Mouse (Mus musculus) erythroblast, embryonic 14.5 days (primary cell): Measurements from ENCODE around the gene Uhmk1. TPM values are rescaled to one million over a fixed set of nuclear protein-coding genes. Genes with fewer than 3 reads are reported as not detected.
"Not testable (repeated sequence)": the region's sequence is repeated elsewhere in the genome, so short reads cannot be mapped to it uniquely, and the experiment has no call there.

Experiments
- H3K27me3 ChIP-seq: 2 replicates; pipeline ENCODE4 v1.6.1; 2012; ENCODE audit warnings: inconsistent platforms; ENCODE audit not compliant: control insufficient read depth
- H3K36me3 ChIP-seq: 2 replicates; pipeline ENCODE4 v1.6.1; 2012; ENCODE audit warnings: mild to moderate bottlenecking, inconsistent platforms; ENCODE audit not compliant: control insufficient read depth
- H3K4me1 ChIP-seq: 2 replicates; pipeline ENCODE4 v1.6.1; 2012; ENCODE audit warnings: inconsistent platforms; ENCODE audit not compliant: control insufficient read depth
- H3K4me3 ChIP-seq: replicated peaks from 2 replicates; pipeline ENCODE3; 2012; ENCODE audit warnings: moderate library complexity, mild to moderate bottlenecking, inconsistent platforms
- H3K9me3 ChIP-seq: 2 replicates; pipeline ENCODE4 v1.6.1; 2012; ENCODE audit warnings: low read length, inconsistent platforms, mixed read lengths; ENCODE audit not compliant: control insufficient read depth
- GATA1 ChIP-seq: IDR thresholded peaks from 2 replicates; pipeline ENCODE4 v1.6.1; 2012; ENCODE audit warnings: low read length, inconsistent platforms, mixed read lengths
- TAL1 ChIP-seq: IDR thresholded peaks from 3 replicates; pipeline ENCODE4 v1.6.1; 2012; ENCODE audit warnings: low read length, inconsistent platforms, mixed read lengths
- polyA plus RNA-seq: library from polyadenylated mRNA; stranded (reverse); fragments of >175 nt; gene quantifications from 2 replicates; pipeline ENCODE4 v1.2.3, GENCODE M21; 2012

Uhmk1 gene
- polyA plus RNA-seq: 0.07 and 0.08 TPM in 2 replicates

DNA sequence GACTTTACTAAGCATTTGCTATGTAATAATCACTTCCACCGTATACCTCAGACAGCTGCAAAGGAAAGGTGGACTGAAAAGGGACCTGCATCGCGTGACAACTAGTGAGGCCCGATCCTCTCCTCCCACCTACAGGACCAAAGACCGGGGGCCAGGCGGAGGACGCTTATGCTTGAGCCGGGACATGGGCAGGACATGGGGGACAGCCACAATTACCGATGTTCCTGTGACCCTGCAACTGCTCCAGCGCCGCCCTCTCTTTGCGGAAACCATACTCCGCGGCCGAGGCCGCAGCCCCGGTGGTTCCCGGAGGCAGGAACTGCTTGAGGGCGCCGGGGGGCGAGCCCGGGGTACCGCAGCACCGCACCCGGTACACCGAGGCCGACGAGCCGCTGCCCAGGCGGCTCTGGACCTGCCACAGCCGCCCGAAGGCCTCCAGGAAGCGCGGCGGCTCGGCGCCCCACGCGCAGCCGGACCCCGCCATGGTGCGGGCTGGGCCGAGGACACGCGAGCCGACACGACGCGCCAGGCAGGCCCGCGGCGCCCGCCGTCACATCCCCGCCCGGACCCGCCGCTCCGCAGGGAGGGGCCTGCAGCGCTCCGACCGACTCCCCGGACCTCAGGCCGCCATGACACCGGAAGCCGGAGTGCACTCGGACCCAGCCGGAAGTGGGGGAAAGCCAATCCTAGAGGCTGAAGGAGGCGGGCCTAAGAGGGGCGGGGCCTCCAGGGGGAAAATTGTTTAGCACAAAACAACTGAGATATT lies at the start of gene Uhmk1:
Gene Uhmk1, minus strand, starts transcription at position 641 of the 766 bp plus-strand sequence.
- H3K9me3 ChIP-seq: no peaks in the 10 kb centered on the region; the same call in 1 of the 2 replicates
- no peak for TF ChIP-seq TAL1
- no peak for TF ChIP-seq GATA1
- H3K4me3 ChIP-seq: peak within 1 kb of the TSS; percentile 76
- H3K36me3 ChIP-seq: peaks cover 20% of the 10 kb centered on the region
- H3K4me1 ChIP-seq: peaks cover 17% of the 10 kb centered on the region
- no peaks in the 10 kb centered on the region; the same call in 1 of the 2 replicates for H3K27me3 ChIP-seq

GRCm38 (mm10) chr1:170255560-170255910 lies 40.3 kb upstream of the Uhmk1 start:
- no peaks in the 10 kb centered on the region for H3K9me3 ChIP-seq
- no peaks in the 10 kb centered on the region for H3K27me3 ChIP-seq
- H3K36me3 ChIP-seq: no peaks in the 10 kb centered on the region
- TF ChIP-seq TAL1 (no peak), GATA1 (no peak)
- peak overlapping the region; percentile 58 for H3K4me3 ChIP-seq
- no peaks in the 10 kb centered on the region for H3K4me1 ChIP-seq

- H3K9me3 ChIP-seq: no peaks in the 10 kb centered on the region
- H3K27me3 ChIP-seq: no peaks in the 10 kb centered on the region
- H3K36me3 ChIP-seq: no peaks in the 10 kb centered on the region
- H3K4me1 ChIP-seq: no peaks in the 10 kb centered on the region
- TF ChIP-seq GATA1: no peak
- no peak for TF ChIP-seq TAL1
- H3K4me3 ChIP-seq: peak overlapping the region; percentile 54
These were observed 39.8 kb upstream of the Uhmk1 start for GRCm38 (mm10) chr1:170254893-170255559.

GRCm38 (mm10) chr1:170245016-170245415 lies 29.8 kb upstream of the Uhmk1 start:
- H3K36me3 ChIP-seq: no peaks in the 10 kb centered on the region
- no peak for TF ChIP-seq GATA1
- TF ChIP-seq TAL1: no peak
- no peaks in the 10 kb centered on the region for H3K4me1 ChIP-seq
- H3K27me3 ChIP-seq: no peaks in the 10 kb centered on the region
- no peak overlapping the region for H3K4me3 ChIP-seq
- no peaks in the 10 kb centered on the region for H3K9me3 ChIP-seq

DNA sequence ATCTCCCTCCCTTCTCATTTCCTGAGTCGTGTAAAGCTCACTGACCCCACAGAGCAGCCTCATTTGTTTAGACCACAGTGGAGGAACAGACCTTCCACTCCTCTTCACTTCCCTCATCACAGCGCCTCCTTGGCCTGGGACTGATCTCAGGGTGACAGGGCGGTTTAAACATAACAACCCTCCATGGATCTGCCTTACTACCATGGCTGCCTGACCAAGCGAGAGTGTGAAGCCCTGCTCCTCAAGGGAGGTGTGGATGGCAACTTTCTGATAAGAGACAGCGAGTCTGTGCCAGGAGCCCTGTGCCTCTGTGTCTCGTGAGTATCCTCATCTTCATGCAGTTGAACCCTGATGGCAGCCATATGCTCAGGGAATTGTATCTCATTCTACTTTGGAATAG lies 17.5 kb upstream of the Uhmk1 start, which contains the start of gene Sh2d1b2:
Gene Sh2d1b2, plus strand, starts transcription at position 62 of the 400 bp plus-strand sequence.
- not testable (repeated sequence) for H3K4me3 ChIP-seq, H3K4me1 ChIP-seq, H3K9me3 ChIP-seq, H3K27me3 ChIP-seq, H3K36me3 ChIP-seq

DNA sequence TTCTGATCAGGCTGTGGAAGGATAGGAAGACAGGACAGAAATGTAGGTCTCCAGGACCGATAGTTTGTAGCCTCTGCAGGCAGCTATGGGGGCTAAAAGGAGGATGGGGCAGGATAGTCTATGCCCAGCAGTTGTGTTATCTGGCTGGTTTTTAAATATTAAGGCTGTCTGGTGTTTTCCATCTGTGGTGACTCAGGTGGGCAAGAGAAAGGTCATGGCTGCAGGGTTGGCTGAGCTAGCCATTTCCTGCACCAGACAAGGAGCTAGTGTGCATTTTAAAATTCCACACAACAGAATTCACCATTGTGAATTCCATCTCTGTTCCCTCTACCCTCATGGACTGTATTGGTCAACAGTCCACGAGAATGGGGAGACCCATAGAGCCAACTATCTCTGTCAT lies 8.1 kb upstream of the Uhmk1 start:
- Histone ChIP-seq H3K4me3 (no peak overlapping the region), H3K4me1 (no peaks in the 10 kb centered on the region), H3K9me3 (no peaks in the 10 kb centered on the region), H3K27me3 (no peaks in the 10 kb centered on the region; the same call in none of the 2 replicates), H3K36me3 (no peaks in the 10 kb centered on the region)
- no peak for TF ChIP-seq GATA1
- TF ChIP-seq TAL1: no peak

GRCm38 (mm10) chr1:170220351-170220750 lies 5.2 kb upstream of the Uhmk1 start:
- H3K4me3 ChIP-seq: no peak overlapping the region
- H3K9me3 ChIP-seq: no peaks in the 10 kb centered on the region; the same call in 1 of the 2 replicates

DNA sequence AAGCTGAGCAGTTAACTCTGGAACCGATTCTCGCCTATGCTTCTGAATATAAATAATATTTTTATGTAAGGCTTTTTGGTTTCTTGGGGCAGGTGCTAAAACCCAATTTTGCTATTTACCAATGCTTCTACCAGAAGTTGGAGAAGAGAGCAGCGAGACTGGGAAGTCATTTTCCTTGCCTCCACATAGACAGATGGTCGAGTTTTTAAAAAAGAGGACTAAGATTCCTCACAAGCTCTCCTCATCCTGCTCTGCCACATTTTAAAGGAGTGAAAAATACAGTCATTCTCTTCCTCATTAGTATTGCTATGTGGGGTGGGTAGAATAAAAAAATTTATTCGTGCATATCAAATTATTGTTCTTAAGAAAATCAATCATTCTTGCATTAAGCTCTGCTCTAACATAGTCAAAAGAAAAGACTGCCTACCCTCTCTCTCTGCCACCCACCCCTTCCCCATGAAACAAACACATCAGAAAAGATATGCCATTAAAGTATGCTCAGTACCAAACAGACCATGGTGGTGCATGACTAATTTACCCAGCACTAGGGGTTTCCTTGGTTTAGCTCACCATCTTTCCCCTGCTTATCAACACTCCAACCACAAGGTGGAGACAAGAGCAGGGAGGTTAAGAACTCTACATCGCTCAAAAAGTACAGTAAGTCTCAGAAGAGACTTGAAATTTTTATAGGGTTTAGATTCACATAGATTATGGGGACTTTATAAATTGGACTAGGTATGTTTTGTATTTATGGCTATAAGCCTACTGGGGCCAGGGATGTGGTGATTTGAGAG lies 3.1 kb upstream of the Uhmk1 start:
- Histone ChIP-seq H3K36me3 (no peaks in the 10 kb centered on the region), H3K9me3 (no peaks in the 10 kb centered on the region; the same call in 1 of the 2 replicates), H3K27me3 (no peaks in the 10 kb centered on the region; the same call in none of the 2 replicates), H3K4me1 (peaks cover 13% of the 10 kb centered on the region), H3K4me3 (no peak overlapping the region)
- TF ChIP-seq TAL1 (no peak), GATA1 (no peak)

More at GRCm38 (mm10) chr1:170220351-170220750, 5.2 kb upstream of the Uhmk1 start:
- no peaks in the 10 kb centered on the region for H3K36me3 ChIP-seq
- no peaks in the 10 kb centered on the region; the same call in none of the 2 replicates for H3K27me3 ChIP-seq
- TF ChIP-seq TAL1 (no peak), GATA1 (no peak)
- peaks cover 4% of the 10 kb centered on the region for H3K4me1 ChIP-seq

GRCm38 (mm10) chr1:170215590-170215989 lies 393 bp upstream of the Uhmk1 start:
- H3K27me3 ChIP-seq: no peaks in the 10 kb centered on the region; the same call in 1 of the 2 replicates
- peaks cover 17% of the 10 kb centered on the region for H3K4me1 ChIP-seq
- peak overlapping the region; percentile 76 for H3K4me3 ChIP-seq
- peaks cover 15% of the 10 kb centered on the region for H3K36me3 ChIP-seq
- no peaks in the 10 kb centered on the region; the same call in 1 of the 2 replicates for H3K9me3 ChIP-seq
- TF ChIP-seq TAL1 (no peak), GATA1 (no peak)
